In genomic region chr5:130871086-130871485, GRCm38 (mm10) we compare ENCODE assay signal across 26 mouse cellular contexts.
DNase-seq lines count a peak whose midpoint lies in the region; ATAC-seq and TF ChIP-seq lines count a peak whose summit lies in the region.
"Had no signal": no experiment of that assay in that cellular context is flagged by ENCODE, and none has a peak within 500 bp of the region (broad histone marks: within the 10 kb centered on the region; RNA-seq: fewer than 3 reads in every experiment).

No protein-coding gene starts in this region.

- H3K9ac ChIP-seq in hindbrain, postnatal 0 days (replicated peaks; ENCODE audit: low read length): no peak overlapping the region
- H3K9ac ChIP-seq in hindbrain, embryonic 12.5 days: no peak overlapping the region
- H3K9ac ChIP-seq: embryonic facial prominence, embryonic 12.5 days; heart, embryonic 15.5 days; liver, embryonic 12.5 days; liver, postnatal 0 days; midbrain, embryonic 12.5 days had no signal

- TF ChIP-seq POLR2A in brain, embryonic 14.5 days (IDR thresholded peaks at IDR 0.05; ENCODE audit: borderline replicate concordance, extremely low read depth, insufficient read depth, insufficient read length, poor library complexity, severe bottlenecking): no peak

- TF ChIP-seq CTCF in hindbrain, postnatal 0 days (IDR thresholded peaks at IDR 0.05; ENCODE audit: low read depth): no peak
- TF ChIP-seq CTCF in brain, embryonic 14.5 days (IDR thresholded peaks at IDR 0.05; ENCODE audit: borderline replicate concordance, extremely low read depth, insufficient read depth, insufficient read length): no peak

- H3K4me3 ChIP-seq in hindbrain, postnatal 0 days (ENCODE audit: low read length): no peak overlapping the region
- H3K4me3 ChIP-seq in hindbrain, embryonic 12.5 days: no peak overlapping the region
- H3K4me3 ChIP-seq: embryonic facial prominence, embryonic 12.5 days; heart, embryonic 10.5 days; heart, embryonic 15.5 days; liver, embryonic 12.5 days; midbrain, embryonic 12.5 days had no signal

- no peaks in the 10 kb centered on the region for H3K9me3 ChIP-seq in hindbrain, postnatal 0 days (ENCODE audit: low read length)
- H3K9me3 ChIP-seq in hindbrain, embryonic 12.5 days (replicated peaks): peaks cover 5% of the 10 kb centered on the region; the same call in 1 of the 2 replicates
- H3K9me3 ChIP-seq: heart, embryonic 10.5 days; heart, embryonic 15.5 days had no signal

- H3K36me3 ChIP-seq in hindbrain, postnatal 0 days (ENCODE audit: insufficient read depth, low read length): no peaks in the 10 kb centered on the region
- H3K36me3 ChIP-seq in hindbrain, embryonic 12.5 days: no peaks in the 10 kb centered on the region
- H3K36me3 ChIP-seq: embryonic facial prominence, embryonic 12.5 days; heart, embryonic 10.5 days; heart, embryonic 15.5 days; liver, embryonic 12.5 days; midbrain, embryonic 12.5 days had no signal

- DNase-seq in hindbrain, postnatal 0 days (ENCODE audit: low spot score): peak; percentile 45
- DNase-seq in brain, embryonic 14.5 days (ENCODE audit: low read depth): peak; percentile 73
- peak; percentile 93 to 94 for DNase-seq in cerebellum, adult 18-20 months
- DNase-seq in cerebellum, postnatal 10 days: peak; percentile 90 to 93
- no peak for DNase-seq in natural killer cell, adult 2 months (ENCODE audit: low spot score in 2 of 2)
- no peak for DNase-seq in thymus, postnatal 0 days (ENCODE audit: low spot score)
- DNase-seq in thymus, adult 18-20 months: no peak
- DNase-seq: adrenal gland, postnatal 36 days; embryo, embryonic 11 days; gastrocnemius, postnatal 14 days; heart, adult 11 months; kidney, adult 9 months; kidney, postnatal 14 days; liver, postnatal 0 days; lung, postnatal 36 days; right cerebral cortex, adult 18-20 months; spleen, adult 18-20 months; thymus, postnatal 36 days had no signal

- H3K4me2 ChIP-seq in hindbrain, postnatal 0 days (ENCODE audit: low read depth, low read length): no peak overlapping the region
- H3K4me2 ChIP-seq in hindbrain, embryonic 12.5 days (replicated peaks): no peak overlapping the region
- H3K4me2 ChIP-seq: embryonic facial prominence, embryonic 12.5 days; heart, embryonic 15.5 days; liver, embryonic 12.5 days; midbrain, embryonic 12.5 days had no signal

- H3K4me1 ChIP-seq in hindbrain, postnatal 0 days (ENCODE audit: insufficient read depth, low read length): no peaks in the 10 kb centered on the region
- H3K4me1 ChIP-seq in hindbrain, embryonic 12.5 days: no peaks in the 10 kb centered on the region
- H3K4me1 ChIP-seq: embryonic facial prominence, embryonic 12.5 days; heart, embryonic 10.5 days; heart, embryonic 15.5 days; liver, embryonic 12.5 days; midbrain, embryonic 12.5 days had no signal

- 59% methylated on average over 8 of the region's 8 CpGs for WGBS in hindbrain, postnatal 0 days
- WGBS in hindbrain, embryonic 12.5 days: 60% methylated on average over 8 of the region's 8 CpGs

- H3K27me3 ChIP-seq in hindbrain, postnatal 0 days (ENCODE audit: insufficient read depth, low read length): no peaks in the 10 kb centered on the region
- H3K27me3 ChIP-seq in hindbrain, embryonic 12.5 days: no peaks in the 10 kb centered on the region
- H3K27me3 ChIP-seq: embryonic facial prominence, embryonic 12.5 days; heart, embryonic 15.5 days; liver, embryonic 12.5 days; midbrain, embryonic 12.5 days; Patski had no signal

- ATAC-seq in hindbrain, postnatal 0 days: no peak
- ATAC-seq in hindbrain, embryonic 12.5 days (ENCODE audit: low FRiP score): no peak
- ATAC-seq: intestine, embryonic 16.5 days; liver, embryonic 12.5 days; liver, postnatal 0 days; Patski had no signal

- H3K27ac ChIP-seq in hindbrain, postnatal 0 days: no peak overlapping the region
- H3K27ac ChIP-seq in hindbrain, embryonic 12.5 days: no peak overlapping the region
- H3K27ac ChIP-seq: embryonic facial prominence, embryonic 12.5 days; heart, embryonic 10.5 days; heart, embryonic 15.5 days; liver, embryonic 12.5 days; midbrain, embryonic 12.5 days had no signal

Comparison
In these comparisons a context has a peak if more than half of its experiments do, and no peak if none do; other contexts are left out.
1. DNase-seq: peak in hindbrain, postnatal 0 days (single experiment), brain, embryonic 14.5 days (single experiment), cerebellum, adult 18-20 months (2 of 2) and cerebellum, postnatal 10 days (2 of 2); none in natural killer cell, adult 2 months (0 of 2), thymus, postnatal 0 days (single experiment) and thymus, adult 18-20 months (0 of 2).